Mouse (Mus musculus) cortical plate, adult 2 months (tissue): Measurements from ENCODE around the gene Lsm4. TPM values are rescaled to one million over a fixed set of nuclear protein-coding genes. Genes with fewer than 3 reads are reported as not detected.

Experiments
- H3K27ac ChIP-seq: fragments of 200-500 bp; 2 replicates; pipeline ENCODE4 v1.5.1; 2012; ENCODE audit warnings: low read length, control low read depth, inconsistent platforms; ENCODE audit not compliant: insufficient read depth
- H3K4me1 ChIP-seq: fragments of 200-500 bp; 2 replicates; pipeline ENCODE4 v1.6.1; 2011; ENCODE audit warnings: low read length; ENCODE audit not compliant: control insufficient read depth, insufficient read depth
- H3K4me3 ChIP-seq: fragments of 200-500 bp; 2 replicates; pipeline ENCODE4 v1.5.1; 2011; ENCODE audit warnings: mild to moderate bottlenecking, low read length, control low read depth; ENCODE audit not compliant: insufficient read depth
- CTCF ChIP-seq: fragments of 200-500 bp; IDR thresholded peaks from 2 replicates; pipeline ENCODE4 v1.5.1; 2011; ENCODE audit warnings: mild to moderate bottlenecking, control low read depth, low read length; ENCODE audit not compliant: insufficient read depth; ENCODE audit errors: extremely low read depth
- POLR2A ChIP-seq: fragments of 200-500 bp; IDR thresholded peaks from 2 replicates; pipeline ENCODE4 v1.6.1; 2011; ENCODE audit warnings: mild to moderate bottlenecking, low read length, control low read depth; ENCODE audit not compliant: insufficient read depth; ENCODE audit errors: extremely low read depth
- polyA plus RNA-seq: library from polyadenylated mRNA; depleted of rRNA; stranded (reverse); fragments of >200 nt; gene quantifications from 2 replicates; pipeline ENCODE4 v1.2.3, GENCODE M21; 2012

Lsm4 gene
- polyA plus RNA-seq, 1 experiment, result 100 TPM

- Histone ChIP-seq H3K4me1 (peaks cover 5% of the 10 kb centered on the region), H3K27ac (no peak overlapping the region), H3K4me3 (no peak overlapping the region)
- TF ChIP-seq CTCF (no peak), POLR2A (no peak)
Measured at GRCm38 (mm10) chr8:70675336-70675735, 2.3 kb downstream of the Lsm4 start.

- Histone ChIP-seq H3K4me3 (no peak overlapping the region), H3K27ac (no peak overlapping the region), H3K4me1 (peaks cover 7% of the 10 kb centered on the region)
- TF ChIP-seq POLR2A, result no peak
- no peak for TF ChIP-seq CTCF
Measured at GRCm38 (mm10) chr8:70677451-70678080, 4.5 kb downstream of the Lsm4 start.

DNA sequence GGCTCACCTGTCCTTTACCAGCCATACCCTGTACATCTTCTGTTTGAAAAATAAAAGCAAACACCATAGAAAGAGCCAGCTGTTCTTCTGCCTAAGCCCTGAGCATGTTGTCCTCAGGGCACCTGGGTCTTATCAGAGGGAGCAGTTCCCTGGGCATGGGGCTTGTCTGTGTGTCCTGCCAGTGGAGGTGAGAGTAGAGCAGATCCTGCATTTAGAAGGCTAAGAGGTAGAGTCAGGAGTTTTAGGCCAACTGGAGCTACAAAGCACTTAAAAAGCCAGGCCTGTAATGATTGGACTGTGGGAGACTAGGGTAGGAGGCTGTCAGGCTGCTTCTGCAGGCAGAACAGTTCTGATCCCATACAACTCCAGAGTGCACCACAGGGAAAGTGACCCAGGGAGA, 5.6 kb downstream of the Lsm4 start:
- Histone ChIP-seq H3K4me3 (no peak overlapping the region), H3K27ac (no peak overlapping the region), H3K4me1 (peaks cover 7% of the 10 kb centered on the region)
- TF ChIP-seq CTCF (no peak), POLR2A (no peak)

DNA sequence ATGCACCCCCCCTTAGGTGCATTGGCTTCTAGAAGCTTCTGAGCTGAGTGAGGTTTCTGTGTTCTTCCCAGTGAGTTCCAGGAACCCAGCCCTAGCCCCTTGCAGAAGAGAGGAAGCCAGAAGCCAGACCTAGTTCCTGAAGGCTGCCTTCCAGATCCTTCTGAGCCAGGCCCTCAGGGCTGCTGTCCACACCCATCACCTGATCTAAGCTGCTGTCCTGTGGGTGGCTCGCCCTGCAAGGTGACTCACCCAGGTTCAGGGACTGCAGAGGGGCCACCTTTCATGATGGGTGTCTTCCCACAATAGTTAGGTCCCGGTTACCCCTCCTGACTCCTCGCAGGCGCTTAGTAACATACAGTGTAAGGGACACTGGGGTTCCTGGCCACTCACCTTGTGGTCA, 6.4 kb downstream of the Lsm4 start:
- Histone ChIP-seq H3K4me3 (no peak overlapping the region), H3K27ac (no peak overlapping the region), H3K4me1 (peaks cover 4% of the 10 kb centered on the region)
- no peak for TF ChIP-seq POLR2A
- no peak for TF ChIP-seq CTCF

DNA sequence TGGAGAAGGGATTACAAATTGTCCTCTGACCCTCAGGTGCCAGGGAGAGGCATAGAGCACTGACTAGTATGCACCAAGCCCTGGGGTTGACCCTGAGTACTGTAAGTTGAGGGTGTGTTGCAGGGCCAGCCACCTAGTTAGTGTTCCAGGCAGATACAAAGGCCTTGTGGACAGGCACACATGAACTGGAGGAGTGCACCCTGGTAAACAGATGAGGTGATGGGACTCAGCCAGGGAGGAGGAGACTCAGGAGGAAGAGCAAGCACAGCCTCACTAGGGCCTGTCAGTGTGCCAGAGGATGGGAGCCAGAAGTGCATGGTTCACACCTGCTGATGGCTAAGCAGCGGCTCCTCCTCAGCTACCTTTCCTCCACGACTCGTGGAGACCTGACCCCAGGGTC, 7.0 kb downstream of the Lsm4 start:
- no peak for TF ChIP-seq CTCF
- no peak for TF ChIP-seq POLR2A
- no peak overlapping the region for H3K4me3 ChIP-seq
- peaks cover 4% of the 10 kb centered on the region for H3K4me1 ChIP-seq
- no peak overlapping the region for H3K27ac ChIP-seq

DNA sequence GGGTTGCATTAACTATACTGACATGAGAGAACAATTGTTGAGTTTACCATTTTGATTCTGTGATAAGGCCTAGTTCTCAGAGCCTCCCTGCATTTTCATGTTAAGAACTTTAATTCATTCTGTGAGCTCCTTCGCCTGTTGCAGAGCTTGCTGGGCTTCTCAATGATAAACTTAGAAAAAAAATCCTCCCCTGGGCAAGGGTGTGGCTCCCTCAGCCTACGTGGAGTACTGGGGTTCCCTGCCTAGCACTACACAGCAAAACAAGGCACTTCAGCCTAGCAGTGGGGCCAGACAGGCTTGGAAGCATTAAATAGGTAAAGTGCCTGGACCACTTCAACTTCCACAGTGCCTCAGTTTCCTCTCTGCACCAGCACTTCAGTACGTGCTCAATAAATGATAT, 8.4 kb downstream of the Lsm4 start:
- TF ChIP-seq POLR2A (no peak), CTCF (no peak)
- H3K4me1 ChIP-seq, result peaks cover 4% of the 10 kb centered on the region
- H3K27ac ChIP-seq, result no peak overlapping the region

GRCm38 (mm10) chr8:70682193-70682592, 9.1 kb downstream of the Lsm4 start:
- Histone ChIP-seq H3K4me3 (no peak overlapping the region), H3K4me1 (peaks cover 4% of the 10 kb centered on the region), H3K27ac (peak overlapping the region; percentile 39; the same call in 1 of the 2 replicates)
- TF ChIP-seq CTCF (no peak), POLR2A (no peak)

More for the DNA sequence above, 8.4 kb downstream of the Lsm4 start:
- no peak overlapping the region for H3K4me3 ChIP-seq

- Histone ChIP-seq H3K4me3 (no peak overlapping the region), H3K4me1 (peaks cover 4% of the 10 kb centered on the region), H3K27ac (no peak overlapping the region)
- no peak for TF ChIP-seq POLR2A
- no peak for TF ChIP-seq CTCF
Measured at GRCm38 (mm10) chr8:70682692-70683091, 9.6 kb downstream of the Lsm4 start.

- TF ChIP-seq POLR2A (peak; percentile 39; the same call in 1 of the 2 replicates), CTCF (no peak)
- no peak overlapping the region for H3K4me3 ChIP-seq
- peaks cover 4% of the 10 kb centered on the region for H3K4me1 ChIP-seq
- H3K27ac ChIP-seq, result peak overlapping the region; percentile 61
Measured at GRCm38 (mm10) chr8:70684291-70684690, 11.2 kb downstream of the Lsm4 start.

DNA sequence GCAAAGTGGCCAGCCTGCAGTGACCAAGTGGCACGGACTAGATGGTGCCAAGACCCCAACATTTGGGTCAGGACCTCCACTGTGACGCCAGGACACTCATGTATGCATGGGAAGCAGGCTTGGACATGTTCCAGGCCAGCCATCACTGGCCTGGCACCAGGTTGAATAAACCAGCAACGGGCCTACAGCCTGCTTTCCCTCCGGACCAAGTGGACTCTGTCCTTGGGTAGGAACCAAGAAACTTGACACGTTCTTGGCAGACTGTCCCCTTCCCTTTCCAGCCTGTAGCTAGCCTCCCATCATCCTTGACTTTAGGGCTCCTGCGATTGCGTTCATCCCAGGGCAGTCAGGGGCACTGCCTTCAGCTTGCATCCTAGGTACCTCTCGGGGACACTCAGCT, 14.5 kb downstream of the Lsm4 start:
- no peak overlapping the region for H3K27ac ChIP-seq
- TF ChIP-seq CTCF (no peak), POLR2A (no peak)

More for the DNA sequence above, 14.5 kb downstream of the Lsm4 start:
- no peak overlapping the region for H3K4me3 ChIP-seq
- H3K4me1 ChIP-seq, result peaks cover 3% of the 10 kb centered on the region
